Mouse (Mus musculus): Measurements from ENCODE around the gene Zfp64.

DNA sequence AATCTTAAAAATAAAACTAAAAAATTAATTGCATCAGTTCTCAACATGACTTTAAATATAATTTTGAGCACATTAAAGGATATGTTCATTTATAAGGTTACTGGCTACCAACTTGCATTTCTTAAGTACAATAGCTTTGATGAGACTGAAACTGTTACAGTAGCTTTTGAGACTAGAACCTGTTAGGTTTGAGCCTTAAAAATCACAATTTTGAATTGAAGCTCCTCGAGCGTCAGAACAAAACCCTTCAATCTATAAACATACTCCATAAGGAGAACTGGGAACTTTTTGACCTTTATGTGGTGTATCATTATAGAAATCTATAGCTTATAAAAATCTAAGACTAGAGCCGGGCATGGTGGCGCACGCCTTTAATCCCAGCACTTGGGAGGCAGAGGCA, 9.5 kb upstream of the Zfp64 start:
- TF ChIP-seq CTCF (conservative IDR thresholded peaks at IDR 0.05 in 1 of 2, IDR thresholded peaks at IDR 0.05 in 1 of 2; ENCODE audit: low read depth in 2 of 2, low read length in 2 of 2) (no peak), MAFK (IDR thresholded peaks at IDR 0.05; ENCODE audit: insufficient replicate concordance, low read length) (no peak), POLR2A (IDR thresholded peaks at IDR 0.05; ENCODE audit: low read depth, low read length) (no peak)

All from CH12.LX (cell line).